Comparison of ENCODE assay signal across 13 mouse cellular contexts in the genomic region with DNA sequence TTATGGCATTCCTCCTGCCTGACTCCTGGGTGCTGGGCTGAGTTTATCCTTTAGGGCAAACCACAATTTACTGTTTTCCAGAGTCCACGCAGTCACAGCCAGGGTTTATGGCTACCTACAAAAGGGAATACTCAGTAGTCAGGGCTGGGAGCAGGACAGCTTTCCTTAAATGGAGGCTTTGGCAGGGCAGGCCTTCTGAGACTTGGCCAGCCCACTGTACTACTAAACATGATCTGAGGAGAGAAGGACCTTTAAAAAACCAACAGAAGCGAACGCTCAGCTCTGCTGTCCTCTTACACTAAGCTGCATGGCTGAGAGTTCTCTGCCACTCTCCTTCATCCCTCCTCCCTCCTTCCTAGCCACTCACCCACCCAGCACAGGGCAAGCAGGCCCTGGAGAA. TPM values are rescaled to one million over a fixed set of nuclear protein-coding genes. Genes with fewer than 3 reads are reported as not detected.
A peak's percentile ranks its signal among the peaks of the same experiment; 100 is the strongest.
DNase-seq lines count a peak whose midpoint lies in the region; ATAC-seq lines count a peak whose summit lies in the region.
"Had no signal": no experiment of that assay in that cellular context is flagged by ENCODE, and none has a peak within 500 bp of the region (broad histone marks: within the 10 kb centered on the region; RNA-seq: fewer than 3 reads in every experiment).

No protein-coding gene starts in this region.

- no peaks in the 10 kb centered on the region for H3K9me3 ChIP-seq in heart, embryonic 10.5 days
- H3K9me3 ChIP-seq in heart, embryonic 11.5 days (replicated peaks; ENCODE audit: control insufficient read depth, low read length): no peaks in the 10 kb centered on the region
- no peaks in the 10 kb centered on the region for H3K9me3 ChIP-seq in stomach, embryonic 16.5 days (replicated peaks; ENCODE audit: control insufficient read depth, low read length)
- H3K9me3 ChIP-seq: liver, embryonic 15.5 days; megakaryocyte, embryonic 14.5 days had no signal

- 0 out of 2 replicates have a peak overlapping the region, but pooled peaks have one; percentile 52 for H3K27ac ChIP-seq in heart, embryonic 10.5 days
- H3K27ac ChIP-seq in heart, embryonic 11.5 days (ENCODE audit: low read depth, low read length): no peak overlapping the region
- H3K27ac ChIP-seq in stomach, embryonic 16.5 days (ENCODE audit: low read length): peak overlapping the region; percentile 43; the same call in 1 of the 2 replicates
- H3K27ac ChIP-seq: liver, embryonic 15.5 days had no signal

- H3K27me3 ChIP-seq in heart, embryonic 10.5 days (ENCODE audit: insufficient read depth, poor library complexity, severe bottlenecking): no peaks in the 10 kb centered on the region
- no peaks in the 10 kb centered on the region for H3K27me3 ChIP-seq in heart, embryonic 11.5 days (ENCODE audit: control insufficient read depth, insufficient read depth, low read length)
- H3K27me3 ChIP-seq in stomach, embryonic 16.5 days (ENCODE audit: control insufficient read depth, insufficient read depth, low read length): no peaks in the 10 kb centered on the region
- H3K27me3 ChIP-seq: liver, embryonic 15.5 days; megakaryocyte, embryonic 14.5 days had no signal

- DNase-seq in heart, embryonic 10.5 days (ENCODE audit: low spot score): peak; percentile 47
- DNase-seq in heart, postnatal 4 days: no peak
- peak; percentile 7 for DNase-seq in lung, postnatal 36 days
- DNase-seq in lung, postnatal 14 days: no peak
- no peak for DNase-seq in ovary, postnatal 14 days (ENCODE audit: low spot score)
- no peak for DNase-seq in left cerebral cortex, postnatal 10 days (ENCODE audit: extremely low spot score in 1 of 2, low spot score in 2 of 2)
- DNase-seq: cerebellum, postnatal 36 days; retina, postnatal 1 day had no signal

- 64% methylated on average over 3 of the region's 3 CpGs for WGBS in heart, embryonic 10.5 days
- WGBS in heart, embryonic 11.5 days (ENCODE audit: insufficient replicate concordance): 61% methylated on average over 3 of the region's 3 CpGs
- WGBS in stomach, embryonic 16.5 days: 55% methylated on average over 3 of the region's 3 CpGs

- H3K9ac ChIP-seq in heart, embryonic 11.5 days (ENCODE audit: low read depth, low read length): 0 out of 2 replicates have a peak overlapping the region, but pooled peaks have one; percentile 28
- H3K9ac ChIP-seq in stomach, embryonic 16.5 days (ENCODE audit: low read length): no peak overlapping the region
- H3K9ac ChIP-seq: liver, embryonic 15.5 days had no signal

- H3K4me1 ChIP-seq in heart, embryonic 10.5 days: peaks cover 29% of the 10 kb centered on the region
- H3K4me1 ChIP-seq in heart, embryonic 11.5 days (ENCODE audit: control insufficient read depth, insufficient read depth, low read length): peaks cover 16% of the 10 kb centered on the region
- H3K4me1 ChIP-seq in stomach, embryonic 16.5 days (ENCODE audit: control insufficient read depth, insufficient read depth, low read length): no peaks in the 10 kb centered on the region
- H3K4me1 ChIP-seq: liver, embryonic 15.5 days; megakaryocyte, embryonic 14.5 days had no signal

- H3K36me3 ChIP-seq in heart, embryonic 10.5 days: peaks cover 25% of the 10 kb centered on the region
- no peaks in the 10 kb centered on the region for H3K36me3 ChIP-seq in heart, embryonic 11.5 days (ENCODE audit: control insufficient read depth, insufficient read depth, low read length)
- no peaks in the 10 kb centered on the region; the same call in 1 of the 2 replicates for H3K36me3 ChIP-seq in stomach, embryonic 16.5 days (ENCODE audit: control insufficient read depth, insufficient read depth, low read length)
- H3K36me3 ChIP-seq: liver, embryonic 15.5 days had no signal

- H3K4me2 ChIP-seq in heart, embryonic 11.5 days: no peak overlapping the region
- no peak overlapping the region for H3K4me2 ChIP-seq in stomach, embryonic 16.5 days (ENCODE audit: low read depth, low read length)
- H3K4me2 ChIP-seq: liver, embryonic 15.5 days had no signal

- intact Hi-C loops in left cerebral cortex, postnatal 10 days (cut with DNase I): no loop called here

- no peak for ATAC-seq in heart, embryonic 11.5 days (replicated peaks; ENCODE audit: insufficient number of reproducible peaks, low FRiP score, low TSS enrichment)
- ATAC-seq in stomach, embryonic 16.5 days (ENCODE audit: insufficient read depth, low FRiP score): peak; percentile 60; the same call in 1 of the 2 replicates

- H3K4me3 ChIP-seq in heart, embryonic 10.5 days: no peak overlapping the region
- H3K4me3 ChIP-seq in heart, embryonic 11.5 days (ENCODE audit: low read depth, low read length): no peak overlapping the region
- no peak overlapping the region for H3K4me3 ChIP-seq in stomach, embryonic 16.5 days (replicated peaks; ENCODE audit: low read length)
- H3K4me3 ChIP-seq: erythroblast, embryonic 14.5 days; liver, embryonic 15.5 days; megakaryocyte, embryonic 14.5 days had no signal

RNA-seq across cellular contexts. Expression of a gene that starts 34.6 kb away (rescaled TPM):
- polyA plus RNA-seq in heart, embryonic 10.5 days (2016; fragmentation: Nextera tagmentation; extraction: Ambion mirVana): 8.2 and 9.9 TPM in 2 replicates
- total RNA-seq in heart, postnatal 4 days (2021): 10 to 100 TPM; 31.4 to 33.3 TPM
- polyA plus RNA-seq in heart, embryonic 11.5 days (2014; fragmentation: Nextera tagmentation; extraction: Ambion mirVana): 12.9 and 15.8 TPM in 2 replicates
- 13.0 and 14.1 TPM in 2 replicates for polyA plus RNA-seq in stomach, embryonic 16.5 days (2015; fragmentation: Nextera tagmentation; extraction: Ambion mirVana)
- total RNA-seq in left cerebral cortex, postnatal 10 days (2021): 100 to 1,000 TPM; 113 to 119 TPM
- polyA plus RNA-seq: erythroblast, embryonic 14.5 days had no signal

Comparison
In these comparisons a context has a peak if more than half of its experiments do, and no peak if none do; other contexts are left out.
1. DNase-seq: peak in heart, embryonic 10.5 days (single experiment) and lung, postnatal 36 days (single experiment); none in heart, postnatal 4 days (single experiment), lung, postnatal 14 days (single experiment), ovary, postnatal 14 days (single experiment) and left cerebral cortex, postnatal 10 days (0 of 2).